Mouse (Mus musculus): ENCODE results near the gene Mrrf. TPM values are rescaled to one million over a fixed set of nuclear protein-coding genes. Genes with fewer than 3 reads are reported as not detected.
A peak's percentile ranks its signal among the peaks of the same experiment; 100 is the strongest.

Mrrf gene
- polyA plus RNA-seq, 1 experiment, result 0.36 TPM

- peaks cover 31% of the 10 kb centered on the region for H3K4me1 ChIP-seq (ENCODE audit: control insufficient read depth)
- H3K9me3 ChIP-seq (ENCODE audit: control insufficient read depth, low read length), result no peaks in the 10 kb centered on the region
- H3K36me3 ChIP-seq (ENCODE audit: control insufficient read depth), result peaks cover 33% of the 10 kb centered on the region
- no peak for TF ChIP-seq GATA1 (IDR thresholded peaks at IDR 0.05; ENCODE audit: low read length)
- no peak for TF ChIP-seq TAL1 (IDR thresholded peaks at IDR 0.05; ENCODE audit: low read length)
- H3K4me3 ChIP-seq (replicated peaks), result no peak overlapping the region
- H3K27me3 ChIP-seq (ENCODE audit: control insufficient read depth), result no peaks in the 10 kb centered on the region
These were observed 55.1 kb downstream of the Mrrf start for GRCm38 (mm10) chr2:36191098-36191941.

DNA sequence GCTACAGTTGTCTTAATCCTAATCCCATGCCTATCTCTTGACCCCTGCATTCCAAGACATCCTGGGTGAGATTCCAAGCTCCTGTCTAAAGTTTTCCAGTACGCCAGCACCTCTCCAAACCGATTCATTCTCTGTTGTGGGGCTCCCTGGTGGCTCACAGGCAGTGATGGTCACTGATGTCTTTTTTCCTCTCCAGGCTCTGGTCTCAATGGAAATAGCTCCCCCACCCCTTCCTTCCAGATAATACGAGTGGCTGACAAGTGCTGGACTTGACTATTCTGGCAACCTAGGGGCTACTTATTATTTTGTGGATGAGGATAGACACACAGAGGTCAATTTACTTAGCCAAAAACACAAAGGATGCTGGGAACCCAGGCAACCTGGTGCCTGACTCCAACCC lies 60.8 kb downstream of the Mrrf start:
- peaks cover 14% of the 10 kb centered on the region for H3K27me3 ChIP-seq (ENCODE audit: control insufficient read depth)
- H3K4me3 ChIP-seq (replicated peaks), result peak overlapping the region; percentile 69
- no peaks in the 10 kb centered on the region for H3K9me3 ChIP-seq (ENCODE audit: control insufficient read depth, low read length)
- H3K36me3 ChIP-seq (ENCODE audit: control insufficient read depth), result peaks cover 12% of the 10 kb centered on the region
- H3K4me1 ChIP-seq (ENCODE audit: control insufficient read depth), result peaks cover 78% of the 10 kb centered on the region
- TF ChIP-seq GATA1 (IDR thresholded peaks at IDR 0.05; ENCODE audit: low read length) (no peak), TAL1 (IDR thresholded peaks at IDR 0.05; ENCODE audit: low read length) (no peak)

DNA sequence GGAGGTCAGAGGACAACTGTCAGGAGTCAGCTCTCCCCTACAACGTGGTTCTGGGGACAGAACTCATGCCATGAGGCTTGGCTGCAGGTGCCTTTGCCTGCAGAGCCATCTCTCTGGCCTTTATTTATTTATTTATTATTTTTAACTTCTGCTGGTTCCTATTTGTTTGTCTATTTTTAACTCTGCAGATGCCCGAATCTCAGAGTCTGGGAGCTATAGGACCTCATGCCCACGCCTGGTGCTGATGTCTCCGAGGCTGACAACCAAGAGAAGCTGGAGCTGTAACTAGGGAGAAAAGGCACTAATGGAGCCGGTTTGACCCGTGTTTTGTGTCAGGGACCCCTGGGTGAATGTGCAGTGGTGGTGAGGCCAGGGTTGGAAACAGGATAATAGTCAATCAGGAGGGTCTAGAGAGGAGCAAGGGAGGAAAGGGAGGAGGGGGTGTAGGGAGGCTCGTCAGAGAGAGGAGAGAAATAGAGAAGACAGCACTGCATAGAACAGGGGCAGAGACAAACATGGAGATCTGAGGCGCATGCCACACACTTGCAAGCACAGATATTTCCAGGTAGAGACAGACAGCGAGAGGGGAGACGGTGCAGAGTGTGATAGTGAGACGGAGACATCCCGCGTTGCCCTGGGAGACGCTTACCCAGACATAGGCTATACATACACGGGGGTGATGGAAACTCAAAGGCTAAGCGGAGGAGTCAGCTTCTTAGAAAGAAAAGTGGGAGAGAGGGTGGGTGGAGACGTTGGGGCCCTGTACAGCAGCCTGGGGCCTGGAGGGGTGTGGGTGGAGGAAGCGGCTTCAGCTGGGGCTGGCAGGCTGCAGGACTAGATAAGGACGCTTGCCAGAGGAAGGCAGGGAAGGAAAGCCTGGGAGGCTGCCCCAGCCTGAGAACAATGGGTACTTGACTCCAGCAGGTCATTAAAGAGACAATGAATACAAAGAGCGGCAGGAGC lies 62.0 kb downstream of the Mrrf start:
- TF ChIP-seq TAL1 (IDR thresholded peaks at IDR 0.05; ENCODE audit: low read length) (peak; percentile 80), GATA1 (IDR thresholded peaks at IDR 0.05; ENCODE audit: low read length) (peak; percentile 90)
- Histone ChIP-seq H3K36me3 (ENCODE audit: control insufficient read depth) (peaks cover 2% of the 10 kb centered on the region), H3K4me3 (replicated peaks) (peak overlapping the region; percentile 69), H3K4me1 (ENCODE audit: control insufficient read depth) (peaks cover 90% of the 10 kb centered on the region), H3K9me3 (ENCODE audit: control insufficient read depth, low read length) (no peaks in the 10 kb centered on the region), H3K27me3 (ENCODE audit: control insufficient read depth) (peaks cover 25% of the 10 kb centered on the region)

- TF ChIP-seq TAL1 (IDR thresholded peaks at IDR 0.05; ENCODE audit: low read length) (no peak), GATA1 (IDR thresholded peaks at IDR 0.05; ENCODE audit: low read length) (no peak)
- H3K4me1 ChIP-seq (ENCODE audit: control insufficient read depth), result peaks cover 97% of the 10 kb centered on the region
- H3K4me3 ChIP-seq (replicated peaks), result peak overlapping the region; percentile 69
- H3K27me3 ChIP-seq (ENCODE audit: control insufficient read depth), result peaks cover 32% of the 10 kb centered on the region
- peaks cover 2% of the 10 kb centered on the region; the same call in 1 of the 2 replicates for H3K36me3 ChIP-seq (ENCODE audit: control insufficient read depth)
- H3K9me3 ChIP-seq (ENCODE audit: control insufficient read depth, low read length), result no peaks in the 10 kb centered on the region
These were observed 62.7 kb downstream of the Mrrf start for GRCm38 (mm10) chr2:36198882-36199262.

GRCm38 (mm10) chr2:36200813-36201212 lies 64.6 kb downstream of the Mrrf start:
- Histone ChIP-seq H3K4me1 (ENCODE audit: control insufficient read depth) (peaks cover 94% of the 10 kb centered on the region), H3K9me3 (ENCODE audit: control insufficient read depth, low read length) (peaks cover 3% of the 10 kb centered on the region), H3K27me3 (ENCODE audit: control insufficient read depth) (peaks cover 46% of the 10 kb centered on the region), H3K4me3 (replicated peaks) (no peak overlapping the region), H3K36me3 (ENCODE audit: control insufficient read depth) (peaks cover 4% of the 10 kb centered on the region; the same call in 1 of the 2 replicates)
- TF ChIP-seq GATA1 (IDR thresholded peaks at IDR 0.05; ENCODE audit: low read length) (no peak), TAL1 (IDR thresholded peaks at IDR 0.05; ENCODE audit: low read length) (no peak)

GRCm38 (mm10) chr2:36201756-36202610 lies 65.8 kb downstream of the Mrrf start:
- TF ChIP-seq GATA1 (IDR thresholded peaks at IDR 0.05; ENCODE audit: low read length), result no peak
- no peak for TF ChIP-seq TAL1 (IDR thresholded peaks at IDR 0.05; ENCODE audit: low read length)
- peaks cover 50% of the 10 kb centered on the region for H3K27me3 ChIP-seq (ENCODE audit: control insufficient read depth)
- H3K4me3 ChIP-seq (replicated peaks), result peak overlapping the region; percentile 13
- H3K4me1 ChIP-seq (ENCODE audit: control insufficient read depth), result peaks cover 83% of the 10 kb centered on the region
- peaks cover 6% of the 10 kb centered on the region; the same call in 1 of the 2 replicates for H3K36me3 ChIP-seq (ENCODE audit: control insufficient read depth)
- peaks cover 7% of the 10 kb centered on the region for H3K9me3 ChIP-seq (ENCODE audit: control insufficient read depth, low read length)

GRCm38 (mm10) chr2:36202611-36202880 lies 66.4 kb downstream of the Mrrf start:
- Histone ChIP-seq H3K27me3 (ENCODE audit: control insufficient read depth) (peaks cover 50% of the 10 kb centered on the region), H3K9me3 (ENCODE audit: control insufficient read depth, low read length) (peaks cover 7% of the 10 kb centered on the region), H3K4me1 (ENCODE audit: control insufficient read depth) (peaks cover 77% of the 10 kb centered on the region), H3K36me3 (ENCODE audit: control insufficient read depth) (peaks cover 6% of the 10 kb centered on the region; the same call in 1 of the 2 replicates), H3K4me3 (replicated peaks) (peak overlapping the region; percentile 55)
- TF ChIP-seq TAL1 (IDR thresholded peaks at IDR 0.05; ENCODE audit: low read length) (no peak), GATA1 (IDR thresholded peaks at IDR 0.05; ENCODE audit: low read length) (no peak)

DNA sequence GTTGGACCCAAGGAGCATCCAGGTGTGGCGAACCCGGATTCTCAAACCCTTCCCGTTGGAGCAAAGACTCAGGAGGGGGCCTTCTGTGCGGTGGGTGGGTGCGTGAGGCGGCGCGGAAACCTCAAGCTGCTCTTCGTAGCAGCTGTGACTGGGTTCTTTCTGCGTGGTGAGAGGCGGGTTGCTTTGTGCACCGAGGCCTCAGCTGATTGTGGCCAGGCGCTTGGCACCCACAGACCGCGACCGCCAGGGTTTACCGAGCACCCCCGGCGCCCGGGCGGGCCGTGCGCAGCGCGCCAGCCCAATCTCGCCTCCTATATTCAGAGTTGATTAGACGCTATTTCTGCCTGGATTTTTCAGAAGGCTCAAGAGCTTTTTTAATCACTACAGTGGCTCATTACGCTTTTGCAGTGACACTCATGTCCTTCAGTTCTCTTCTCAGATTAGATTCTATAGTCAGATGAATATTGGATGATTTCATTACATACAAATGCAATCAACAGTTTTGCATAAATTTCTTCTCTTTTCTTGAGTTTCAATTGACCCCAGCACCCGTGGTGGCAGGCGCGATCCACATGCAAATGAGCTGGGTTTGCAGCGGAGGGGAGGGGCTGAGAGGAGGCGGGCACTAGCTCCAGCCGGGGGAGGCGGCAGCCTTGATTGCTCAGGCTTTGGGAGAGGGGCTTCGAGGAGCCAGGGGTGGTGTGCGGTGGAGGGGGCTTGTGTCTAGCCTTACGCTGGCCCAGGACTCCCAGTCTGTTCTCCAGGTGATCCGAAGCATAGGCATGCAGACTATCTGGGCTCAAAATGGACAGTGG lies 67.0 kb downstream of the Mrrf start:
- Histone ChIP-seq H3K9me3 (ENCODE audit: control insufficient read depth, low read length) (peaks cover 7% of the 10 kb centered on the region), H3K36me3 (ENCODE audit: control insufficient read depth) (peaks cover 6% of the 10 kb centered on the region; the same call in 1 of the 2 replicates), H3K4me1 (ENCODE audit: control insufficient read depth) (peaks cover 70% of the 10 kb centered on the region), H3K4me3 (replicated peaks) (peak overlapping the region; percentile 55), H3K27me3 (ENCODE audit: control insufficient read depth) (peaks cover 51% of the 10 kb centered on the region)
- no peak for TF ChIP-seq TAL1 (IDR thresholded peaks at IDR 0.05; ENCODE audit: low read length)
- TF ChIP-seq GATA1 (IDR thresholded peaks at IDR 0.05; ENCODE audit: low read length), result no peak
